Mouse (Mus musculus): ENCODE results near the gene Tbx19.

GRCm38 (mm10) chr1:165154162-165154561 is 6.4 kb downstream of the Tbx19 start:
- TF ChIP-seq CTCF (IDR thresholded peaks at IDR 0.05; ENCODE audit: borderline replicate concordance, insufficient read depth, low read length) (no peak), POLR2A (IDR thresholded peaks at IDR 0.05; ENCODE audit: low read depth, low read length) (no peak)
